Mouse (Mus musculus): ENCODE results near the gene Tas2r116. TPM values are rescaled to one million over a fixed set of nuclear protein-coding genes. Genes with fewer than 3 reads are reported as not detected.

Gene Tas2r116
- not detected in 2 replicates for polyA plus RNA-seq (2012; rRNA removed; ENCODE audit: low replicate concordance)

GRCm38 (mm10) chr6:132855138-132855537 lies at the start of gene Tas2r116:
Gene Tas2r116 (plus strand): TSS chr6:132855438.

GRCm38 (mm10) chr6:132846842-132847241 lies 8.4 kb upstream of the Tas2r116 start, which contains the start of gene Tas2r123:
Gene Tas2r123 (plus strand): TSS chr6:132847142.

GRCm38 (mm10) chr6:132867708-132868107 lies 12.5 kb downstream of the Tas2r116 start, which contains the start of gene Tas2r110:
Gene Tas2r110 (plus strand): TSS chr6:132868008.

GRCm38 (mm10) chr6:132892711-132893110 lies 37.5 kb downstream of the Tas2r116 start, which contains the start of gene Tas2r113:
Gene Tas2r113 (plus strand): TSS chr6:132893011.

Other genes starting within 250 kb of the Tas2r116 start
- gene A630073D07Rik, start 203.9 kb upstream of the Tas2r116 start, polyA plus RNA-seq (2012; rRNA removed; ENCODE audit: low replicate concordance), result not detected in 2 replicates
- gene Tas2r120, start 198.5 kb upstream of the Tas2r116 start, polyA plus RNA-seq (2012; rRNA removed; ENCODE audit: low replicate concordance), result not detected in 2 replicates
- not detected in 2 replicates for gene Tas2r121, start 154.4 kb upstream of the Tas2r116 start, polyA plus RNA-seq (2012; rRNA removed; ENCODE audit: low replicate concordance)
- not detected in 2 replicates for gene Tas2r122, start 143.5 kb upstream of the Tas2r116 start, polyA plus RNA-seq (2012; rRNA removed; ENCODE audit: low replicate concordance)
- not detected in 2 replicates for gene Tas2r115, start 117.4 kb upstream of the Tas2r116 start, polyA plus RNA-seq (2012; rRNA removed; ENCODE audit: low replicate concordance)
- not detected in 2 replicates for gene Tas2r124, start 100.7 kb upstream of the Tas2r116 start, polyA plus RNA-seq (2012; rRNA removed; ENCODE audit: low replicate concordance)
- not detected in 2 replicates for gene Tas2r102, start 93.3 kb upstream of the Tas2r116 start, polyA plus RNA-seq (2012; rRNA removed; ENCODE audit: low replicate concordance)
- not detected in 2 replicates for gene Tas2r136, start 77.3 kb upstream of the Tas2r116 start, polyA plus RNA-seq (2012; rRNA removed; ENCODE audit: low replicate concordance)
- gene Tas2r117, start 52.6 kb upstream of the Tas2r116 start, polyA plus RNA-seq (2012; rRNA removed; ENCODE audit: low replicate concordance), result not detected in 2 replicates
- gene Tas2r123, start 8.3 kb upstream of the Tas2r116 start, polyA plus RNA-seq (2012; rRNA removed; ENCODE audit: low replicate concordance), result not detected in 2 replicates
- not detected in 2 replicates for gene Tas2r110, start 12.6 kb downstream of the Tas2r116 start, polyA plus RNA-seq (2012; rRNA removed; ENCODE audit: low replicate concordance)
- not detected in 2 replicates for gene Tas2r113, start 37.6 kb downstream of the Tas2r116 start, polyA plus RNA-seq (2012; rRNA removed; ENCODE audit: low replicate concordance)
- gene Tas2r125, start 54.2 kb downstream of the Tas2r116 start, polyA plus RNA-seq (2012; rRNA removed; ENCODE audit: low replicate concordance), result not detected in 2 replicates
- gene Tas2r129, start 95.7 kb downstream of the Tas2r116 start, polyA plus RNA-seq (2012; rRNA removed; ENCODE audit: low replicate concordance), result not detected in 2 replicates
- not detected in 2 replicates for gene Tas2r131, start 102.5 kb downstream of the Tas2r116 start, polyA plus RNA-seq (2012; rRNA removed; ENCODE audit: low replicate concordance)
- gene Tas2r109, start 125.5 kb downstream of the Tas2r116 start, polyA plus RNA-seq (2012; rRNA removed; ENCODE audit: low replicate concordance), result not detected in 2 replicates
- not detected in 2 replicates for gene Tas2r103, start 181.7 kb downstream of the Tas2r116 start, polyA plus RNA-seq (2012; rRNA removed; ENCODE audit: low replicate concordance)
- gene Tas2r140, start 200.4 kb downstream of the Tas2r116 start, polyA plus RNA-seq (2012; rRNA removed; ENCODE audit: low replicate concordance), result not detected in 2 replicates
- gene Smim10l1, start 249.5 kb downstream of the Tas2r116 start, polyA plus RNA-seq (2012; rRNA removed; ENCODE audit: low replicate concordance), result 81.8 and 274 TPM in 2 replicates